Mouse (Mus musculus) frontal cortex, adult (tissue): ENCODE results near the gene Olfr203.
"Not testable (repeated sequence)": the region's sequence is repeated elsewhere in the genome, so short reads cannot be mapped to it uniquely, and the experiment has no call there.

Experiments
- ATAC-seq: cut with Nextera tagmentation; 2 replicates; pipeline ENCODE4 v1.9.2; 2017; ENCODE audit warnings: mild to moderate bottlenecking, moderate library complexity, mixed read lengths; ENCODE audit not compliant: low TSS enrichment

The Olfr203 gene

GRCm38 (mm10) chr16:59298581-59298980 lies at the start of gene Olfr203:
TSS of gene Olfr203 (plus strand) at chr16:59298881.
- ATAC-seq: no peak

- ATAC-seq: no peak
Measured at GRCm38 (mm10) chr16:59249684-59250083, 49.0 kb upstream of the Olfr203 start.

DNA sequence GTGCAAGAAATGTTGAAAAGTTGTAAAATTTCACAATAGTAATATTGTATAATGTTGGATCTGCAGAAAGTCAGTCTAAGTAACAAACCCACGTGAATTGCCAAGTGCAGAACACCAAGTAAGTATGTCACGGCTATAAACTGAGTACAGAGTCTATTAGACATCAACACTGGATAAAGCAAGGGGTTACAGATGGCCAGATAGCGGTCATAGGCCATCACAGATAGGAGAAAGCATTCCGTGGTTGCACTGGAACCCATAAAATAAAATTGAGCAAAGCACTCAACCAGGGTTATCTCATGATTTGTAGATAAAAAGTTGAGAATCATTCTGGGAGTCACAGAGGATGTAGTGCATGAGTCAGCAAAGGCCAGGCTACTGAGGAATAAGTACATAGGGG lies 29.6 kb upstream of the Olfr203 start:
- not testable (repeated sequence) for ATAC-seq

GRCm38 (mm10) chr16:59272532-59272931 lies 26.1 kb upstream of the Olfr203 start, which contains the start of gene Olfr201:
TSS of gene Olfr201 (minus strand) at chr16:59272632.
- not testable (repeated sequence) for ATAC-seq

DNA sequence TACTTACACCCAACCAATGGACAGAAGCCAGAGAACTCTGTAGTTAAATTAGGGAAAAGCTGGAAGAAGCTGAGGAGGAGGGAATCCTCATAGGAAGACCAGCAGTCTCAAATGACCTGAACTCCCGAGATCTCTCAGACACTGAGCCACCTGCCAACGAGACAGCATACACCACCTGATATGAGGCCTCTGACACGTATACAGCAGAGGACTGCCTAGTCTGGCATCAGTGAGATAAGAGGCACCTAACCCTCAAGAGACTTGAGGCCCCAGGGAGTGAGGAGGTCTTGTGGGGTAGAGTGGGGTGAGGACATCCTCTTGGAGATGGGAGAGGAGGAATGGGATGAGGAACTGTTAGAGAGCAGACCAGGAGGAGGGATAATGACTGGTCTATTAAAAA lies 18.1 kb upstream of the Olfr203 start:
- no peak for ATAC-seq

- no peak for ATAC-seq
Measured at GRCm38 (mm10) chr16:59283476-59283875, 15.2 kb upstream of the Olfr203 start.

GRCm38 (mm10) chr16:59286693-59287092 lies 12.0 kb upstream of the Olfr203 start, which contains the start of gene Olfr202:
TSS of gene Olfr202 (minus strand) at chr16:59286793.
- ATAC-seq: no peak

DNA sequence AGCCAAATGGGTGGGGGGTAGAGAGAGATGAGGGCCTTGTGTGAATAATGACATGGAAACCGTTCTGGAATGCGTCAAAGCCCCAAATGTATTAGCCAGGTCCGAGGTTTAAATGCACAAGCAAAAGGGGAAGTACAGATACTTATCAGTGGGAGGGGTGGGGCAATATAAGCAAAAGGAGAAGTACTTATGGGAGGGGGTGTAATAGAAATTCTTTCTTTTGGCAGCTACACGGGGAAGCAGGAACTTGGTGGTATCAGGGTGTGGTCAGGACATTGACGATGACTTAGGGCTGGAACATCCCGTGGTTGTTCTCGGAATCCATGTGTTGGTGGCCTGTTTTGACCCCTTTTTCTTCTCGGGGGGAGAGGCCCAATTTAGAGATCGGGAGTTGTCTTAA lies 11.1 kb upstream of the Olfr203 start:
- ATAC-seq: not testable (repeated sequence)

GRCm38 (mm10) chr16:59318148-59318547 lies 19.5 kb downstream of the Olfr203 start, which contains the start of gene Olfr204:
TSS of gene Olfr204 (minus strand) at chr16:59318248.
- ATAC-seq: no peak

DNA sequence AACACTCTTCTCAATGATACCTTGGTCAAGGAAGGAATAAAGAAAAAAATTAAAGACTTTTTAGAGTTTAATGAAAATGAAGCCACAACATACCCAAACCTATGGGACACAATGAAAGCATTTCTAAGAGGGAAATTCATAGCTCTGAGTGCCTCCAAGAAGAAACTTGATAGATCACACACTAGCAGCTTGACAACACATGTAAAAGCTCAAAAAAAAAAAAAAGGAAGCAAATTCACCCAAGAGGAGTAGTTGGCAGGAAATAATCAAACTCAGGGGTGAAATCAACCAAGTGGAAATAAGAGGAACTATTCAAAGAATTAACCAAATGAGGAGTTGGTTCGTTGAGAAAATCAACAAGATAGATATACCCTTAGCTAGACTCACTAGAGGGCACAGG lies 24.6 kb downstream of the Olfr203 start:
- ATAC-seq: not testable (repeated sequence)

DNA sequence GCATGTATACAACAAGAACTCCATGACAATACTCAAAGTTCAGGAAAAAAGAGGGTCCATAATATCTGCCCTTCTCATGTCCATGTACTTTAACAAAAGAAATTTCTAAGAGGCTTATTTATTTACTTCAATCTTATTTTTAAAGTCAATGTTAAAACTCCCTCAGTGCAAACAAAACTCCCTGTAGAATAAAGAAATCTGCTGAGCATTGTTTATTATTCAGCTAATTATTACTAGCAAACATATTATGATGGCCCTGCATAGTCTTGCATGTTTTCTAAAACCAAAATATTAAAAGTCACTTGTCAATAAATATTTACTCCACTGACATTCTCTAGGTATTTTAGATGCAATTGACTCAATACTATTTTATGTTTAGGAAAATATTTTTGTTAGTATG lies 32.4 kb downstream of the Olfr203 start, which contains the start of gene Olfr205:
TSS of gene Olfr205 (minus strand) at position 101 of the 400 bp plus-strand sequence.
- ATAC-seq: no peak

- no peak for ATAC-seq
Measured at GRCm38 (mm10) chr16:59349146-59349545, 50.5 kb downstream of the Olfr203 start, which contains the start of gene Olfr206. TSS of gene Olfr206 (minus strand) at chr16:59349246.
